In genomic region chr1:131540795-131541194, GRCm38 (mm10) we compare ENCODE assay signal across 24 mouse cellular contexts. TPM values are rescaled to one million over a fixed set of nuclear protein-coding genes. Genes with fewer than 3 reads are reported as not detected.
"Had no signal": no experiment of that assay in that cellular context is flagged by ENCODE, and none has a peak within 500 bp of the region (broad histone marks: within the 10 kb centered on the region; RNA-seq: fewer than 3 reads in every experiment).

No protein-coding gene starts in this region.

- H3K4me1 ChIP-seq: kidney, embryonic 15.5 days; liver, embryonic 13.5 days; midbrain, embryonic 12.5 days had no signal

- H3K9ac ChIP-seq: kidney, embryonic 15.5 days; liver, embryonic 13.5 days; midbrain, embryonic 12.5 days; neural tube, embryonic 13.5 days had no signal

- H3K4me2 ChIP-seq: kidney, embryonic 15.5 days; liver, embryonic 13.5 days; midbrain, embryonic 12.5 days; neural tube, embryonic 13.5 days had no signal

- H3K36me3 ChIP-seq: midbrain, embryonic 12.5 days; neural tube, embryonic 13.5 days had no signal

- DNase-seq: kidney, postnatal 10 days; kidney, postnatal 36 days; layer of hippocampus, postnatal 36 days; liver, embryonic 13.5 days; lung, adult 2 months; lung, postnatal 14 days; lung, postnatal 4 days; thymus, adult 2 months; thymus, postnatal 14 days; thymus, postnatal 4 days had no signal

- ATAC-seq: midbrain, embryonic 16.5 days had no signal

- H3K9me3 ChIP-seq: kidney, embryonic 15.5 days; liver, embryonic 13.5 days; midbrain, embryonic 12.5 days; neural tube, embryonic 13.5 days had no signal

- H3K27me3 ChIP-seq: kidney, embryonic 15.5 days; liver, embryonic 13.5 days; midbrain, embryonic 12.5 days; neural tube, embryonic 13.5 days had no signal

- H3K4me3 ChIP-seq: kidney, embryonic 15.5 days; left cerebral cortex, adult 2 months; liver, embryonic 13.5 days; midbrain, embryonic 12.5 days; myocyte; neural tube, embryonic 13.5 days had no signal

- H3K27ac ChIP-seq: kidney, embryonic 15.5 days; left cerebral cortex, adult 2 months; liver, embryonic 13.5 days; midbrain, embryonic 12.5 days; neural tube, embryonic 13.5 days; stomach, postnatal 0 days had no signal

RNA-seq across cellular contexts. Expression of gene Avpr1b, which starts 58.2 kb away (rescaled TPM):
- polyA plus RNA-seq: kidney, embryonic 15.5 days; limb, embryonic 11.5 days; limb, embryonic 14.5 days; liver, adult 2 months; liver, embryonic 13.5 days; liver, embryonic 16.5 days; lung, adult 2 months; lung, embryonic 16.5 days; midbrain, embryonic 12.5 days; midbrain, embryonic 16.5 days; myocyte; neural tube, embryonic 13.5 days; spleen, adult 2 months; stomach, embryonic 14.5 days; thymus, adult 2 months had no signal
